Mouse (Mus musculus) bone marrow, adult 2 months (tissue): ENCODE results near the gene Rrp15. TPM values are rescaled to one million over a fixed set of nuclear protein-coding genes. Genes with fewer than 3 reads are reported as not detected.

ENCODE experiments used
- H3K27ac ChIP-seq: fragments of 200-500 bp; 2 replicates; pipeline ENCODE4 v1.5.1; 2012; ENCODE audit warnings: low read depth, mild to moderate bottlenecking, control low read depth, inconsistent platforms, low read length; ENCODE audit not compliant: control insufficient read depth, poor library complexity, insufficient read depth
- H3K4me1 ChIP-seq: fragments of 200-500 bp; 2 replicates; pipeline ENCODE4 v1.6.1; 2011; ENCODE audit warnings: low read length; ENCODE audit not compliant: control insufficient read depth, insufficient read depth
- H3K4me3 ChIP-seq: fragments of 200-500 bp; replicated peaks from 2 replicates; pipeline ENCODE3; 2011; ENCODE audit warnings: mild to moderate bottlenecking, low read depth, low read length, control low read depth; ENCODE audit not compliant: control insufficient read depth
- CTCF ChIP-seq: fragments of 200-500 bp; IDR thresholded peaks from 2 replicates; pipeline ENCODE4 v1.5.1; 2011; ENCODE audit warnings: low read length, control low read depth; ENCODE audit not compliant: control insufficient read depth, insufficient read depth
- POLR2A ChIP-seq: fragments of 200-500 bp; IDR thresholded peaks from 2 replicates; pipeline ENCODE4 v1.6.1; 2011; ENCODE audit warnings: low read depth, mild to moderate bottlenecking, control low read depth, low read length, borderline replicate concordance; ENCODE audit not compliant: control insufficient read depth
- WGBS: fragments of 180-500 bp; shearing (Covaris S2); methylation state at CpG from one replicate; pipeline ENCODE4 v1.1.7; 2018; 5-methylcytosine and 5-hydroxymethylcytosine counted together
- polyA plus RNA-seq: library from polyadenylated mRNA; stranded (reverse); fragments of >200 nt; gene quantifications from 2 replicates; pipeline ENCODE4 v1.2.4, GENCODE M21; 2011; ENCODE audit warnings: low replicate concordance; ENCODE audit not compliant: missing spikeins, insufficient read depth, insufficient read length

Gene Rrp15
- polyA plus RNA-seq, 1 experiment = 21.2 TPM

- Histone ChIP-seq H3K4me1 (no peaks in the 10 kb centered on the region; the same call in 1 of the 2 replicates), H3K27ac (no peak overlapping the region), H3K4me3 (no peak overlapping the region)
- TF ChIP-seq POLR2A (no peak), CTCF (no peak)
- WGBS = 80% methylated on average over 3 of the region's 3 CpGs
Measured at GRCm38 (mm10) chr1:186674621-186675020, 74.5 kb downstream of the Rrp15 start.

GRCm38 (mm10) chr1:186673166-186673565 lies 76.0 kb downstream of the Rrp15 start:
- TF ChIP-seq CTCF = no peak
- no peak for TF ChIP-seq POLR2A
- H3K27ac ChIP-seq = no peak overlapping the region
- 77% methylated on average over 4 of the region's 4 CpGs for WGBS
- H3K4me3 ChIP-seq = no peak overlapping the region
- no peaks in the 10 kb centered on the region; the same call in 1 of the 2 replicates for H3K4me1 ChIP-seq

Other genes starting within 250 kb of the Rrp15 start
- gene Tgfb2, start 43.4 kb downstream of the Rrp15 start, polyA plus RNA-seq = 0.67 TPM in 1 of 2 replicates, not detected in the other
- 0.97 TPM in 1 of 2 replicates, not detected in the other for gene D1Pas1, start 218.1 kb upstream of the Rrp15 start, polyA plus RNA-seq